In the genomic region with DNA sequence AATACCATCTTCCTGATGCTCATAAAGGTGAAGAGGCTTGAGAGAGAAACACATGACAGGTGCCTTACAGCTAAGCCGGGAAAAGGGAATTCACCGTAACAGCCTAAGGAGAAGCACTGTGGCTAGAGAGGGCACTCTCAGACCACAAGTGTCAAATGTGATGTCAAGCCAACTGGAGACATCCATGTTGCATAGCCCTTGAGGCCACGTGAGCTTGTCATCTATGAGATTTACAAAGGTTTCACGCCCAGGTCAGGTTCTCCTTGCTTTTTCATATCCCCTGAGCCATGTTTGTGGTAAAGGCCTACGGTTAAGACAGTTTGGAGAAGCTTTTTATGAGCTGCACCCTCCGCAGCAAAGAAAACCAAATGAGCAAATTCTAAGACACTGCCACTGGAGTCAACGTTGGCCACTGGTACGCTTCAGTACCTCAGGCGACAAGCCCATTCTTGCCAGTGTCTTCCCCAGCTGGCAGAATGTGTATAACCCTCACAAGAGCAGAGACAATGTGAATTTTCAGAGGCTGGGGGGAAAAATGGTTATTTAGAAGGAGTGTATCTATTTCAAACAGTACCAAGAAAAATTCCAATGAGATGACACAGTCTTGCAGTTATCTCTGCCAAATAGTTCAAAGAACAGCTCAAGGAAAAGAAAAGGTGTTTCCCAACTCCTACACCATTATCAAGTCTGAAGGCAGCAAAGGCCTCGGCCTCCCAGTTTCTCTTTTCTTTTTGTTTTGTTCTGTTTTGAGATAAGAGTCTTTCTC, we compare ENCODE assay signal across 23 mouse cellular contexts. TPM values are rescaled to one million over a fixed set of nuclear protein-coding genes. Genes with fewer than 3 reads are reported as not detected.
DNase-seq lines count a peak whose midpoint lies in the region; ATAC-seq and TF ChIP-seq lines count a peak whose summit lies in the region.
"Had no signal": no experiment of that assay in that cellular context is flagged by ENCODE, and none has a peak within 500 bp of the region (broad histone marks: within the 10 kb centered on the region; RNA-seq: fewer than 3 reads in every experiment).

No protein-coding gene starts in this region.

- H3K36me3 ChIP-seq in lung, postnatal 0 days (ENCODE audit: insufficient read depth, low read length), result no peaks in the 10 kb centered on the region
- peaks cover 0 to 7% of the 10 kb centered on the region in 2 experiments for H3K36me3 ChIP-seq in CH12.LX (replicated peaks in 1 of 2; ENCODE audit: control insufficient read depth in 1 of 2, insufficient read depth in 1 of 2, low read length in 1 of 2)
- H3K36me3 ChIP-seq: hindbrain, embryonic 13.5 days had no signal

- TF ChIP-seq EP300 in lung, postnatal 0 days (IDR thresholded peaks at IDR 0.05), result no peak
- peak; percentile 78 for TF ChIP-seq EP300 in CH12.LX (IDR thresholded peaks at IDR 0.05; ENCODE audit: low read length)

- dilution Hi-C loops in CH12.LX (cut with MboI; ENCODE audit: extremely low pct_ligation_motif_present, extremely low pct_unique_long_range_greater_than_20kb, low sequenced_read_pairs), result no loop called here

- in situ Hi-C loops in CH12.LX (cut with MboI; ENCODE audit: low pct_ligation_motif_present, low pct_unique_long_range_greater_than_20kb, low sequenced_read_pairs), result no loop called here

- no peak overlapping the region for H3K4me3 ChIP-seq in gastrocnemius, adult 2 months
- H3K4me3 ChIP-seq in lung, postnatal 0 days (ENCODE audit: low read depth, low read length), result no peak overlapping the region
- H3K4me3 ChIP-seq in CH12.LX (replicated peaks in 1 of 3; ENCODE audit: low read depth in 2 of 3, low read length in 2 of 3, poor library complexity in 1 of 3), result peak overlapping the region in 1 of 3 experiments; percentile 16
- no peak overlapping the region for H3K4me3 ChIP-seq in brown adipose tissue, adult 24 weeks (ENCODE audit: insufficient read depth, low read depth, low read length)
- H3K4me3 ChIP-seq: embryonic facial prominence, embryonic 13.5 days; forebrain, embryonic 13.5 days; hindbrain, embryonic 13.5 days had no signal

- DNase-seq in gastrocnemius, adult 2 months, result no peak
- no peak for DNase-seq in gastrocnemius, postnatal 25 days
- peak; percentile 13 for DNase-seq in lung, postnatal 0 days (ENCODE audit: low spot score)
- no peak for DNase-seq in lung, adult 18-20 months
- peak; percentile 55 for DNase-seq in CH12.LX (ENCODE audit: extremely low read depth)
- DNase-seq in cerebellum, postnatal 10 days, result no peak
- no peak for DNase-seq in left cerebral cortex, postnatal 4 days
- DNase-seq: adrenal gland, adult 8-10 months; adrenal gland, postnatal 36 days; cerebellum, adult 11 months; cerebellum, adult 8-10 months; cerebellum, postnatal 25 days; forebrain, postnatal 0 days; gastrocnemius, postnatal 36 days; heart, postnatal 14 days; kidney, adult 11 months had no signal

- H3K27ac ChIP-seq in gastrocnemius, adult 2 months, result peak overlapping the region; percentile 24; the same call in 1 of the 2 replicates
- no peak overlapping the region for H3K27ac ChIP-seq in lung, postnatal 0 days (ENCODE audit: low read length)
- peak overlapping the region; percentile 91 for H3K27ac ChIP-seq in CH12.LX (ENCODE audit: insufficient read depth, low read depth)
- H3K27ac ChIP-seq in brown adipose tissue, adult 24 weeks (replicated peaks; ENCODE audit: low read depth, low read length), result peak overlapping the region; percentile 47; the same call in 1 of the 2 replicates
- H3K27ac ChIP-seq: embryonic facial prominence, embryonic 13.5 days; forebrain, embryonic 13.5 days; hindbrain, embryonic 13.5 days; hindbrain, postnatal 0 days had no signal

- H3K9ac ChIP-seq in lung, postnatal 0 days (replicated peaks; ENCODE audit: low read depth), result no peak overlapping the region
- peak overlapping the region; percentile 54 for H3K9ac ChIP-seq in CH12.LX (ENCODE audit: insufficient read depth, low read depth)
- H3K9ac ChIP-seq: embryonic facial prominence, embryonic 13.5 days; forebrain, embryonic 13.5 days; forebrain, postnatal 0 days; hindbrain, embryonic 13.5 days had no signal

- no peak for TF ChIP-seq CTCF in gastrocnemius, adult 2 months (IDR thresholded peaks at IDR 0.05)
- TF ChIP-seq CTCF in lung, postnatal 0 days (IDR thresholded peaks at IDR 0.05), result no peak
- peak in 1 of 2 experiments; percentile 36; a peak in 2 of 4 replicates for TF ChIP-seq CTCF in CH12.LX (conservative IDR thresholded peaks at IDR 0.05 in 1 of 2, IDR thresholded peaks at IDR 0.05 in 1 of 2; ENCODE audit: low read depth in 2 of 2, low read length in 2 of 2)

- H3K4me2 ChIP-seq in lung, postnatal 0 days (replicated peaks; ENCODE audit: low read depth, low read length), result no peak overlapping the region
- peak overlapping the region; percentile 96 for H3K4me2 ChIP-seq in CH12.LX (ENCODE audit: insufficient read depth, low read depth, poor library complexity, severe bottlenecking)
- H3K4me2 ChIP-seq: embryonic facial prominence, embryonic 13.5 days; forebrain, embryonic 13.5 days; hindbrain, embryonic 13.5 days had no signal

- 77% methylated on average over 10 of the region's 10 CpGs for WGBS in lung, postnatal 0 days

- peaks cover 4% of the 10 kb centered on the region; the same call in 1 of the 2 replicates for H3K4me1 ChIP-seq in lung, postnatal 0 days (ENCODE audit: insufficient read depth, low read depth, low read length)
- peaks cover 45 to 91% of the 10 kb centered on the region in 2 experiments for H3K4me1 ChIP-seq in CH12.LX (ENCODE audit: control insufficient read depth in 1 of 2, insufficient read depth in 2 of 2)
- H3K4me1 ChIP-seq in brown adipose tissue, adult 24 weeks (ENCODE audit: control insufficient read depth, insufficient read depth, insufficient read length, low read length), result peaks cover 38% of the 10 kb centered on the region
- H3K4me1 ChIP-seq: forebrain, embryonic 13.5 days; hindbrain, embryonic 13.5 days had no signal

- peak; percentile 28 for TF ChIP-seq RAD21 in CH12.LX (IDR thresholded peaks at IDR 0.05; ENCODE audit: low read depth, low read length)

- no peak for ATAC-seq in lung, postnatal 0 days
- ATAC-seq: CD4-positive, CD25-positive, alpha-beta regulatory T cell, adult 4 months; forebrain, embryonic 13.5 days; forebrain, postnatal 0 days; hindbrain, postnatal 0 days had no signal

- H3K27me3 ChIP-seq in lung, postnatal 0 days (replicated peaks; ENCODE audit: insufficient read depth, low read length), result no peaks in the 10 kb centered on the region
- H3K27me3 ChIP-seq in CH12.LX (replicated peaks), result no peaks in the 10 kb centered on the region
- H3K27me3 ChIP-seq: embryonic facial prominence, embryonic 13.5 days; forebrain, embryonic 13.5 days; hindbrain, embryonic 13.5 days had no signal

- H3K79me2 ChIP-seq in CH12.LX (replicated peaks; ENCODE audit: control insufficient read depth, extremely low read depth, insufficient read depth, poor library complexity, severe bottlenecking), result peaks cover 47% of the 10 kb centered on the region

- intact Hi-C loops in gastrocnemius, adult 2 months (cut with DNase I), result no loop called here
- intact Hi-C loops in left cerebral cortex, postnatal 4 days (cut with DNase I), result no loop called here

- no peaks in the 10 kb centered on the region for H3K9me3 ChIP-seq in lung, postnatal 0 days (ENCODE audit: low read length)
- no peaks in the 10 kb centered on the region for H3K9me3 ChIP-seq in CH12.LX (replicated peaks; ENCODE audit: low read length)
- H3K9me3 ChIP-seq: embryonic facial prominence, embryonic 13.5 days; forebrain, embryonic 13.5 days; hindbrain, embryonic 13.5 days had no signal

- TF ChIP-seq POLR2A in CH12.LX (IDR thresholded peaks at IDR 0.05; ENCODE audit: low read depth, low read length), result no peak

TF ChIP-seq in CH12.LX, 34 proteins besides CTCF, POLR2A, EP300 and RAD21 (continues in another document):
- TF ChIP-seq CHD1 (IDR thresholded peaks at IDR 0.05; ENCODE audit: low read depth, low read length) (peak; percentile 99), JUND (conservative IDR thresholded peaks at IDR 0.05; ENCODE audit: low read depth, low read length) (no peak), PAX5 (IDR thresholded peaks at IDR 0.05; ENCODE audit: low read length) (no peak), BHLHE40 (IDR thresholded peaks at IDR 0.05; ENCODE audit: low read depth, low read length) (peak; percentile 83), SIN3A (IDR thresholded peaks at IDR 0.05; ENCODE audit: low read length) (peak; percentile 81; the same call in 1 of the 2 replicates), MAZ (IDR thresholded peaks at IDR 0.05; ENCODE audit: low read depth, low read length) (0 out of 2 replicates have a peak, but pooled peaks have one; percentile 59), NRF1 (IDR thresholded peaks at IDR 0.05; ENCODE audit: low read depth, low read length) (no peak), ZKSCAN1 (IDR thresholded peaks at IDR 0.05; ENCODE audit: borderline replicate concordance, low read depth, low read length) (no peak), NELFE (IDR thresholded peaks at IDR 0.05; ENCODE audit: low read depth, low read length) (no peak), IRF4 (IDR thresholded peaks at IDR 0.05; ENCODE audit: low read depth, low read length) (peak; percentile 38; the same call in 1 of the 2 replicates), MXI1 (IDR thresholded peaks at IDR 0.05; ENCODE audit: low read depth, low read length) (peak; percentile 76), USF2 (conservative IDR thresholded peaks at IDR 0.05; ENCODE audit: low read depth, low read length) (0 out of 2 replicates have a peak, but pooled peaks have one; percentile 11), ZMIZ1 (IDR thresholded peaks at IDR 0.05; ENCODE audit: low read depth, low read length) (no peak), GABPA (IDR thresholded peaks at IDR 0.05; ENCODE audit: insufficient replicate concordance, low read depth, low read length) (no peak), TCF12 (IDR thresholded peaks at IDR 0.05; ENCODE audit: low read depth, low read length) (peak; percentile 80), ETS1 (conservative IDR thresholded peaks at IDR 0.05; ENCODE audit: low read depth, low read length) (peak; percentile 80), MEF2A (IDR thresholded peaks at IDR 0.05; ENCODE audit: borderline replicate concordance, low read depth, low read length) (peak; percentile 81), CHD2 (IDR thresholded peaks at IDR 0.05; ENCODE audit: low read length) (peak; percentile 43; the same call in 1 of the 2 replicates), MAX (IDR thresholded peaks at IDR 0.05; ENCODE audit: low read length) (peak; percentile 67), SMC3 (IDR thresholded peaks at IDR 0.05; ENCODE audit: low read depth, low read length) (no peak)

RNA-seq across cellular contexts. Expression of gene Wwtr1, which starts 21.4 kb away (rescaled TPM):
- 10 to 100 TPM; 22.4 to 31.7 TPM for total RNA-seq in gastrocnemius, adult 2 months (2021)
- total RNA-seq in gastrocnemius, postnatal 25 days (2021), result 10 to 100 TPM; 28.3 to 33.1 TPM
- polyA plus RNA-seq in lung, postnatal 0 days (2015; fragmentation: Nextera tagmentation; extraction: Ambion mirVana), result 53.6 and 56.0 TPM in 2 replicates
- total RNA-seq in CH12.LX (2012; rRNA removed) (8.3 and 12.8 TPM in 2 replicates), CH12.LX (2014; rRNA removed) (14.8 and 16.2 TPM in 2 replicates)
- polyA plus RNA-seq in CH12.LX (2012; ENCODE audit: insufficient read length, low read depth), result 13.3 and 13.5 TPM in 2 replicates
- polyA plus RNA-seq in brown adipose tissue, adult 24 weeks (2012; ENCODE audit: insufficient read depth, insufficient read length, missing spikeins), result 27.8 and 28.3 TPM in 2 replicates
- total RNA-seq in left cerebral cortex, postnatal 4 days (2021), result 10 to 100 TPM; 18.2 to 21.6 TPM
- total RNA-seq: MEL had no signal
- polyA plus RNA-seq: CD4-positive, CD25-positive, alpha-beta regulatory T cell, adult 4 months had no signal

Comparison
In these comparisons a context has a peak if more than half of its experiments do, and no peak if none do; other contexts are left out.
1. DNase-seq: peak in lung, postnatal 0 days (single experiment) and CH12.LX (single experiment); none in gastrocnemius, adult 2 months (single experiment), gastrocnemius, postnatal 25 days (single experiment), lung, adult 18-20 months (0 of 2), cerebellum, postnatal 10 days (0 of 2) and left cerebral cortex, postnatal 4 days (single experiment).